Mouse (Mus musculus): ENCODE results near the gene Psmd7.

Gene Psmd7

DNA sequence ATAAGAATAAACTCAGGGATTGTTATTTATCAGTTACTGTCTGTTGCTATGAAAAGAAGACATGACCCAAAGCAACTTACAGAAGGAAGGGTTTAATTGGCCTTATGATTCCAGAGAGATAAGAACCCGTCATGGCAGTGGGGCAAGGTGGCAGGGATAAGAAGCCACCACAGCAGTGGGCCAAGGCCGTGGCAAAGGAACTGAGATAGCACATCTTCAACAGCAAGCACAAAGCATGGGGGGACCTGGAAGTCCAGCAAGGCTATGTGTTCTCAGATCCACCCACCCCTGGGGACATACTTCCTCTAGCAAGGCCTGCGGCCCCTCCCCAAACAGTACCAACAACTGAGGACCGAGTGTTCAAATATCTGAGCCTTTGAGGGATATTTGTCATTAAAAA is 10.6 kb downstream of the Psmd7 start:
- DNase-seq = no peak

GRCm38 (mm10) chr8:107576702-107577101 is 11.6 kb downstream of the Psmd7 start:
- peak; percentile 93 for DNase-seq

DNA sequence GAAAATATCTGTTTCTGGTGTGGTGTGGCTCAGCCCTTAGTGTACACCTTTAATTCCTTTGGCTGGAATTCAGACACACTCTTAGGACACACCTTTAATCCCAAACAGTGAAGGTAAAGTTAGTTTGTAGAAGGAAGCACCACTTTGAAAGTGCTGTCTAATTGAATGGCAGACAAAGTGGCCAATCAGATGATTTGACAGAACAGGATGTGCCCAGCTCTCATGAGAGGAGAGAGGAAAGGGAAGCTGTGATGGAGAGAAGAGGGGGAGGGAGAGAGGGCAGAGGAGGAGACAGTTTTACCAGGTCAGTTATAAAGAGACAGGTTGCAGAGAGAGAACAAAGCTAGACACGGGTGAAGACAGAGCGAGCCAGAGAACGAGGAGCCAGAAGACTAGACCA is 13.5 kb downstream of the Psmd7 start:
- DNase-seq = peak; percentile 79

GRCm38 (mm10) chr8:107572497-107572896 is 15.8 kb downstream of the Psmd7 start:
- DNase-seq = peak; percentile 83

DNA sequence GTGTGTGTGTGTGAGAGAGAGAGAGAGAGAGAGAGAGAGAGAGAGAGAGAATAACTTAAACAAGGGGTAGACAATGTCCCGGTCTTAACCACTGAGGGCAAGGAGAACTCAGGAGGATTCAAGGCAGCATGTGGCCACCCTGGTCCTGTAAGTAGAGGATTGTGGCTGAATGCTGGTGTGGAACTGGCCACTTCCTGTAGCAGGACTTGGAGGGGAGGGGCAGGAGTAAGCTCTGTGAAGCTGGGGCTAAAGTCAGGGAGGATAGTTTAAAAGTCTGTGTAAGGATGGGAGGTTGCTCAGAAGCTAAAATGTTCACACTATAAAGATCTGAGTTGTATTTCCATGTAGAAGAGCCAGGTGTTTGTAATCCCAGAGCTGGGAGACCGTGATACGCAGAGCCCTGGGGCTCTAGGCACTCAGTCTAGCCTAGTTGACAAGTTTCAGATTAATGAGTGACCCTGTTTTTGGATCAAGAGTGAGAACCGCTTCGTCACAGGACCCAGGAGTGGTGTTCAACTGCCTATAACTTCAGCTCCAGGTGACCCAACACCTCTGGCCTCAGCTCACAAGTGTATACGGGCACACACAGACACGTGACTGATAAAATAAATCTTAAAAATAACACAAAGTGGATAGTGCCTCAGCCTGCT is 16.7 kb downstream of the Psmd7 start:
- DNase-seq = no peak

GRCm38 (mm10) chr8:107571046-107571445 is 17.2 kb downstream of the Psmd7 start:
- DNase-seq = no peak

DNA sequence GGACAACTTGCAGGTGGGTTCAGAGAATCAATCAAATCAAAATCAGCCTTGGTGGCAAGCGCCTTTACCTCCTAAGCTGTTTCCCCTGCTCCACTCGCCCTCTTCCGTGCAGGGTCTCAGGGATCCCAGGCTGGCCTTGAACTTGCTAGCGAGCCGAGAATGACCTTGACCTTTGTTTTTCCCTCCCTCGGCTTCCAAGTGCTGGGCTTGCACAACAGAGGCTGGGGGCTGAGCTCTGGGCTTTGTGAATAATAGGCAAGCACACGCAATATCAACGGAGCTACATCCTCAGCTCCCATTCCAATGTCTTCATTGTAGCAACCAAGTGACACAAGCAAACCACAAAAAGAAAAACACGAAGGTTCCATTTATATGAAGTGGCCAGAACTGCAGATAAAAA is 26.1 kb downstream of the Psmd7 start:
- no peak for DNase-seq

DNA sequence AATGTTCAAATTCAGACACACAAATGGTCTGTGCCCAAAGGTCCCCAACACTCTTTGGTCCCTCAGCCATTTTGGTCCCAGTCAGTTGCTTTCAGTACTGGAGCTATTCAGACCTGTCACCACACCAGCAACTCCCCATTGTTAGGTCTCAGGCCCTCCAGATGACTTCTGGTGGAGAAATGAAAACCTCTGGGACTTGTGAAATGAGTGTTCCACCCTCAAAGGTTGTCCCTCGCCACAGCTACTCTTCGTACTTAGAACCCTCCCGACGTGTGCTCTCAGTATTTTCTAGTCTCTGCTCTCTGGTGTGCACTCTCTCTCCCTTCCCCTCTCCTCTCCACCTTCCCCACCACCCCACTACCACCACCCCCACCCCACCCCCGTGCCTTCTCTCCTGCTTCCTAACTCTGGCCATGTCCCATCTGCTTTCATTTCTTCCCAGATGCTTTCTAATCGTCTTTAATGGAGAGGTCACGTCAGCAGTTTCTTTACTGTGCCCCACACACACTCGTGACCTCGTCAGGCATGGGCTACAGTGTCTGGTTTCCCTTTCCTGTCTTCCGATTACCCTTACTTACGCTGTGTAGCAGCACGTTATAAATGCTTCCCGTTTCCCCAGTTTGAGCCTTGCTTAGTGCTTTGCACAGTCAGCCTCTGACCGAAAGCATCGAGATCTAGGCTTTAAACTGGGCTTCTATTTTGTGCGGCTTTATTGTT is 27.3 kb downstream of the Psmd7 start:
- peak; percentile 23 for DNase-seq

- DNase-seq = no peak
Measured at GRCm38 (mm10) chr8:107556511-107556936, 31.7 kb downstream of the Psmd7 start.

GRCm38 (mm10) chr8:107555231-107555630 is 33.0 kb downstream of the Psmd7 start:
- DNase-seq = no peak

GRCm38 (mm10) chr8:107552234-107552633 is 36.0 kb downstream of the Psmd7 start:
- peak; percentile 57 for DNase-seq

DNA sequence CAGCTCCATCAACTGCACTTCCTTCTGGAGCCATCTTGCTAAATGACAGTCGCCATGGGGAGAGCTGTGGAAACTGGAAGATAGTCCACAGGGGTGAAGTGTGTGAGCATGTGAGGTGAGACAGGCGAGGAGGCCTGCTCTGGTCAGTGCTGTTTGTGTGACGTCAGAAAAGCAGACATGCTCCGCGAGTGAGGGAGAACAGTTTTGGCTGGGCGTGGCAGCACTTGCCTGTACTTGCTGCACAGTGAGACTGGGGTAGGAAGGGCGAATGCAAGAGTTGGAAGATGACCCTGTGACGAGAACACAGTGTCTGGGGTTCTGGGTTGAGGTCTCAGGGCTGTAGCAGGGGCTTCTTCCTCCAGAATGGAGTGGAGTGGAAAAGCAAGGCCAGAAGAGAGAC is 41.4 kb downstream of the Psmd7 start:
- DNase-seq = no peak

- DNase-seq = no peak
Measured at GRCm38 (mm10) chr8:107546154-107546553, 42.1 kb downstream of the Psmd7 start.

- DNase-seq = peak; percentile 8
Measured at GRCm38 (mm10) chr8:107545621-107546152, 42.6 kb downstream of the Psmd7 start.

GRCm38 (mm10) chr8:107544651-107545174 is 43.6 kb downstream of the Psmd7 start:
- peak; percentile 21 for DNase-seq

GRCm38 (mm10) chr8:107544211-107544610 is 44.1 kb downstream of the Psmd7 start:
- DNase-seq = no peak

DNA sequence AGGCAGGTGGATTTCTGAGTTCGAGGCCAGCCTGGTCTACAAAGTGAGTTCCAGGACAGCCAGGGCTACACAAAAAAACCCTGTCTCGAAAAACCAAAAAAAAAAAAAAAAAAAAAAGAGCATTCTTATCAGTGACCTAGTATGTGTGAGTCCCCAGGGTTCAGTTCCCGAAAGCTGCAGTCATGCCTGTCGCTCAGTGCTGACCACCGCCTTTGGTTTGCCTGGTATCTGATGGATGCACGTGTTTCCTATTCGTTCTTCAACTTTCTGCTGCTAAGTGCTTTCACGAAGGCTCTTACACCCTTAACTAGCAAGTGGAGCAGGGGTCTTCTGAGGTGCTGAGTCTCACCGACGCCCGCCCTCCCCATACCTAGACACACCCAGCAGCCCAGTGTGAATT is 44.5 kb downstream of the Psmd7 start:
- no peak for DNase-seq

- DNase-seq = no peak
Measured at GRCm38 (mm10) chr8:107542151-107542550, 46.1 kb downstream of the Psmd7 start.

DNA sequence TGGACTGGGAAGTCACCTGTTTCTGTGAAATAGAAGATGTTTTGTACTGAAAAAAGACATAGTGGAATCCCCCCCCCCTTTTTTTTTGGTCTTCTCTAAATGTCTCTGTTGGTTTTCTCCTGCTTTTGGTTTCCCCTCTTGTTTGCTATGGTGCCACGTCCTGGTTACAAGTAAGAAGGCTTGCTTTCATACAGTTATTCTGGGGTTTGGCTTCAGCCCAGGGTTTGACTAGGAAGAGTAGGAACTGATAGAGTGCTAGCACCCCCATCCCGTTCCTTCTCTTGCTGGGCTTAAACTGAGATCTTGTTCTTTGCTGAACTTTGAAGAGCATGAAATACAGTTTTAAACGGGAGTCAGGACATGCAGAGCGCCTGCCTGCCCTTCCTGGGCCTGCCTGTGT is 46.9 kb downstream of the Psmd7 start:
- no peak for DNase-seq

DNA sequence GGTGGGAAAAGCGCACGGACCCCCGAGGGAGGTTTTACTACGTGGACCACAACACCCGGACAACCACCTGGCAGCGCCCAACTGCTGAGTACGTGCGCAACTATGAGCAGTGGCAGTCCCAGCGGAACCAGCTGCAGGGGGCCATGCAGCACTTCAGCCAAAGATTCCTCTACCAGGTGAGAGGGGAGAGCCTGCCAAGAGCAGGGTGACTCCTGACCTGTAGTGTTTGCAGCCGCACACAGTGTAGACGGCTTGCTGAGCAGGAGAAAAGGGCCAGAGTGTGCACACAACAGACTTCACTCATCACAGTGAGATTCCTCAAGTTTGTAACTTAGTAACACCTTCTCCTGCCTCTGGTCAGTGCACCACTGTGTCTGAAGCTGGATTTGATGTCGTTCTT is 47.6 kb downstream of the Psmd7 start:
- no peak for DNase-seq

DNA sequence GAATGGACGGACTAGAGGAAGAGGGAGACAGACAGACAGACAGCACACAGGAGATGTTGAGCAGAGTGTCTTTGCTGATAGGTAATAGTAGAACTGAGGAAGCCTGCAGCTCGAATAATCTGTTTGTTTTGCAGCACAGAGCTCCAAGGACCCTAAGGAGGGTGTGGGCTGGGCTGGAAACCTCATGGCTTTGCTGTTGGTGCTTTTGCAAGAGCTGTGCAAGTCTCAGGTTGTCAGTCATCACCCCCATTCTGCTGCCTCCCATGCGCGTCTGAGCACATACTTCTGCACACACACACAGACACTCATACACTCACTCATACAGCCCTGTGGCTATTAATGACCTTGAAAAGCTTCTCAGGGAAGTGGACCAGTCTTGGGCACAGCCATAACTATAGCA is 50.8 kb downstream of the Psmd7 start:
- DNase-seq = no peak

Data from lung, postnatal 36 days (tissue).